Mouse (Mus musculus) CH12.LX (cell line): Measurements from ENCODE around the gene Kctd8. TPM values are rescaled to one million over a fixed set of nuclear protein-coding genes. Genes with fewer than 3 reads are reported as not detected.

Experiments used
- DNase-seq: peaks from one replicate; pipeline ENCODE4 v3.0.0-alpha.2; 2013; ENCODE audit errors: extremely low read depth
- H3K27ac ChIP-seq: 2 replicates; pipeline ENCODE4 v1.5.1; 2012; ENCODE audit warnings: low read depth, mild to moderate bottlenecking, control low read depth, moderate library complexity; ENCODE audit not compliant: insufficient read depth
- H3K27me3 ChIP-seq: replicated peaks from 2 replicates; pipeline ENCODE3; 2012; ENCODE audit warnings: inconsistent platforms
- H3K36me3 ChIP-seq, 2 experiments: replicated peaks in 1 of 2; 2 replicates each; pipeline versions ENCODE3 to v1.6.1; 2012; ENCODE audit warnings: inconsistent platforms in 1 of 2, low read length in 1 of 2, mild to moderate bottlenecking in 1 of 2, mixed read lengths in 1 of 2, moderate library complexity in 1 of 2; ENCODE audit not compliant: control insufficient read depth in 1 of 2, insufficient read depth in 1 of 2
- H3K4me1 ChIP-seq, 2 experiments: 2 replicates each; pipeline ENCODE4 v1.6.1; 2012; ENCODE audit warnings: inconsistent platforms in 1 of 2, moderate library complexity in 1 of 2; ENCODE audit not compliant: insufficient read depth in 2 of 2, control insufficient read depth in 1 of 2
- H3K4me2 ChIP-seq: 2 replicates; pipeline ENCODE4 v1.6.1; 2012; ENCODE audit warnings: low read depth, mild to moderate bottlenecking, control low read depth; ENCODE audit not compliant: poor library complexity, insufficient read depth, severe bottlenecking
- H3K4me3 ChIP-seq, 3 experiments: fragments of 150-350 bp in 1 of 3; sonication (generic) in 1 of 3; replicated peaks in 1 of 3; 2 replicates each; pipeline versions ENCODE3 to v1.5.1; 2011 to 2012; ENCODE audit warnings: low read depth in 2 of 3, low read length in 2 of 3, mild to moderate bottlenecking in 2 of 3, moderate library complexity in 2 of 3, control low read depth in 1 of 3, improper control_type of control experiment in 1 of 3, inconsistent platforms in 1 of 3, mixed read lengths in 1 of 3; ENCODE audit not compliant: poor library complexity in 1 of 3
- H3K79me2 ChIP-seq: replicated peaks from 2 replicates; pipeline ENCODE4 v1.6.1; 2012; ENCODE audit warnings: mild to moderate bottlenecking, moderate library complexity; ENCODE audit not compliant: control insufficient read depth, poor library complexity, insufficient read depth, severe bottlenecking; ENCODE audit errors: extremely low read depth
- H3K9ac ChIP-seq: 2 replicates; pipeline ENCODE4 v1.6.1; 2012; ENCODE audit warnings: low read depth, mild to moderate bottlenecking, control low read depth, moderate library complexity; ENCODE audit not compliant: insufficient read depth
- H3K9me3 ChIP-seq: replicated peaks from 2 replicates; pipeline ENCODE3; 2012; ENCODE audit warnings: low read length, inconsistent platforms, mixed read lengths
- CHD1 ChIP-seq: IDR thresholded peaks from 2 replicates; pipeline ENCODE4 v1.6.1; 2012; ENCODE audit warnings: low read depth, low read length, improper control_type of control experiment, inconsistent platforms
- CHD2 ChIP-seq: IDR thresholded peaks from 2 replicates; pipeline ENCODE4 v1.6.1; 2011; ENCODE audit warnings: low read length, improper control_type of control experiment
- CTCF ChIP-seq, 2 experiments: IDR thresholded peaks in 1 of 2; conservative IDR thresholded peaks in 1 of 2; 2 replicates each; pipeline ENCODE4 v1.5.1; 2011 to 2012; ENCODE audit warnings: low read depth in 2 of 2, low read length in 2 of 2, improper control_type of control experiment in 1 of 2, inconsistent platforms in 1 of 2, mild to moderate bottlenecking in 1 of 2, moderate library complexity in 1 of 2
- E2F4 ChIP-seq: IDR thresholded peaks from 2 replicates; pipeline ENCODE4 v1.6.1; 2011; ENCODE audit warnings: low read depth, low read length, improper control_type of control experiment; ENCODE audit not compliant: insufficient replicate concordance
- ELF1 ChIP-seq: IDR thresholded peaks from 2 replicates; pipeline ENCODE4 v1.6.1; 2014; ENCODE audit warnings: low read depth, mild to moderate bottlenecking, inconsistent platforms, low read length, improper control_type of control experiment
- EP300 ChIP-seq: IDR thresholded peaks from 2 replicates; pipeline ENCODE4 v1.6.1; 2011; ENCODE audit warnings: low read length, improper control_type of control experiment
- ETS1 ChIP-seq: conservative IDR thresholded peaks from 2 replicates; pipeline ENCODE4 v1.6.1; 2012; ENCODE audit warnings: low read depth, mild to moderate bottlenecking, inconsistent platforms, low read length, improper control_type of control experiment, moderate library complexity
- JUN ChIP-seq: IDR thresholded peaks from 2 replicates; pipeline ENCODE4 v1.6.1; 2011; ENCODE audit warnings: low read depth, mild to moderate bottlenecking, low read length, improper control_type of control experiment, moderate library complexity; ENCODE audit not compliant: insufficient read depth
- JUND ChIP-seq: conservative IDR thresholded peaks from 2 replicates; pipeline ENCODE4 v1.6.1; 2011; ENCODE audit warnings: low read depth, low read length, improper control_type of control experiment
- MXI1 ChIP-seq: IDR thresholded peaks from 2 replicates; pipeline ENCODE4 v1.6.1; 2011; ENCODE audit warnings: mild to moderate bottlenecking, low read depth, low read length, improper control_type of control experiment
- MYC ChIP-seq: IDR thresholded peaks from 2 replicates; pipeline ENCODE4 v1.6.1; 2011; ENCODE audit warnings: low read depth, mild to moderate bottlenecking, improper control_type of control experiment, low read length
- NELFE ChIP-seq: IDR thresholded peaks from 2 replicates; pipeline ENCODE4 v1.6.1; 2011; ENCODE audit warnings: low read depth, low read length, improper control_type of control experiment
- NRF1 ChIP-seq: IDR thresholded peaks from 2 replicates; pipeline ENCODE4 v1.6.1; 2014; ENCODE audit warnings: low read depth, mild to moderate bottlenecking, inconsistent platforms, low read length, improper control_type of control experiment, moderate library complexity
- PAX5 ChIP-seq: IDR thresholded peaks from 2 replicates; pipeline ENCODE4 v1.6.1; 2012; ENCODE audit warnings: low read length, inconsistent platforms, mixed read lengths
- RAD21 ChIP-seq: IDR thresholded peaks from 2 replicates; pipeline ENCODE4 v1.6.1; 2011; ENCODE audit warnings: low read depth, mild to moderate bottlenecking, low read length, improper control_type of control experiment, moderate library complexity
- SIN3A ChIP-seq: IDR thresholded peaks from 2 replicates; pipeline ENCODE4 v1.6.1; 2012; ENCODE audit warnings: low read length, improper control_type of control experiment, inconsistent platforms
- SMC3 ChIP-seq: IDR thresholded peaks from 2 replicates; pipeline ENCODE4 v1.6.1; 2011; ENCODE audit warnings: low read depth, low read length, improper control_type of control experiment
- TCF12 ChIP-seq: IDR thresholded peaks from 2 replicates; pipeline ENCODE4 v1.6.1; 2014; ENCODE audit warnings: low read depth, mild to moderate bottlenecking, inconsistent platforms, low read length, improper control_type of control experiment
- USF1 ChIP-seq: IDR thresholded peaks from 2 replicates; pipeline ENCODE4 v1.6.1; 2014; ENCODE audit warnings: low read depth, mild to moderate bottlenecking, inconsistent platforms, low read length, improper control_type of control experiment
- ZC3H11A ChIP-seq: IDR thresholded peaks from 2 replicates; pipeline ENCODE4 v1.6.1; 2012; ENCODE audit warnings: low read depth, mild to moderate bottlenecking, inconsistent platforms, low read length, improper control_type of control experiment
- ZKSCAN1 ChIP-seq: IDR thresholded peaks from 2 replicates; pipeline ENCODE4 v1.6.1; 2012; ENCODE audit warnings: low read depth, inconsistent platforms, low read length, improper control_type of control experiment, borderline replicate concordance
- dilution Hi-C: fragments of 300-500 bp; cut with MboI; formaldehyde crosslinking; loops from 2 replicates; pipeline ENCODE4 v1.14.3; 2020; ENCODE audit warnings: low sequenced_read_pairs; ENCODE audit not compliant: extremely low pct_unique_long_range_greater_than_20kb, extremely low pct_ligation_motif_present
- in situ Hi-C: fragments of 300-500 bp; cut with MboI; formaldehyde crosslinking; loops from 3 replicates; pipeline ENCODE4 v1.14.3; 2019; ENCODE audit warnings: low sequenced_read_pairs, low pct_ligation_motif_present, low pct_unique_long_range_greater_than_20kb, mixed read lengths
- polyA plus RNA-seq: library from polyadenylated mRNA; unstranded; fragments of >175 nt; gene quantifications from 2 replicates; pipeline ENCODE4 v1.2.1, GENCODE M21; 2012; ENCODE audit warnings: low read depth; ENCODE audit not compliant: insufficient read length
- total RNA-seq, 2 experiments: library from RNA; depleted of rRNA; stranded (reverse); fragments of 300-350 nt in 1 of 2; fragments of >200 nt in 1 of 2; gene quantifications; 2 replicates each; pipeline ENCODE4 v1.2.3; 2012 to 2014

Gene Kctd8
- total and polyA plus RNA-seq, 3 experiments, result not detected

DNA sequence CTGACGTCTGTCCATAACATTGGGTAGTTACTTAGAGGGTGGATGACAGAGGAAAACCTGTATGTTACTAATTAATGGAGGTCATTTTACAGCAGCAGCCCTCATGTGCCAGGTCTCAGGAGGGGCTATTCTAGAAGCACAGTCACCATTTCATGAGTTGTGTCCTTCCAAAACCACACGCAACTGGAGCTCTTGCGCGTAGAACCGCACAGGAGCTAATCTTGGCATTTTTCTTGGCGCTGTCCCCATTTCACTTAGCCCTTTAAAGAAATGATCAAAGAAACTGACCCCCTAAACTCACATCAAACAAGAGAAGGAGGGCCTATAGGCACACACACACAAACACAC lies 1.9 kb downstream of the Kctd8 start:
- in situ Hi-C loops, result no loop called here
- no peak overlapping the region for H3K4me2 ChIP-seq
- dilution Hi-C loops, result no loop called here

DNA sequence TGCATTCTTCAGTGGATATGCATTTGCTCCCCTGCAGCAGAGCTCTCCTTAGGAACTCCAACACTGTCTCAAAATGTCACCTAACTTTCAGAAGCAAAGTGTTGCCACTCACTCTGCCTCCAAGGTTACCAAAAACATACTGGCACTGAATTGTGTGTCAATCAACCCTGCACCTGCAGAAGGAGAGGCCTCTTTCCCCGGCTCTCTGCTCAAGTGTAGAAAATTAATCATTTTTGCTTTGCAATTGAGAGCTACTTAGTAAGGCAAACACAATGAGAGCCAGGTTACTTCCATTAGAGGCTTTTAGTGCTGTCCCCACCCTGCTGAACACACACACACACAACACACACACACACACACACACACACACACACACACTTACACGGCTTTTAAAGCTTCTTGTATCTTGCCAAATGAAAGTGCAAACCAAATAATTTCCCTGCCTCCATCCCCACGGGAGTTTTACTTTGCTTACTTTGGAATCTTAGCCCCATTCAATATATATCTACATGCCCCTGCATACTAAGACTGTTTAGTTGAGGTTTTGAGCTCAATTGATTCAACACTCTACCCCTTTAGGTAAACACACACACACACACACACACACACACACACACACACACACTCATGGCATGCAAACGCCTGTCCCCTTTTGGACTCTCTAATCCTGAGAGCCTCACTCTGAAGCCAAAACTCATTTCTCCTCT lies 2.4 kb downstream of the Kctd8 start:
- Histone ChIP-seq H3K4me3 (no peak overlapping the region), H3K27ac (no peak overlapping the region), H3K79me2 (no peaks in the 10 kb centered on the region), H3K4me2 (no peak overlapping the region), H3K9me3 (peaks cover 15% of the 10 kb centered on the region), H3K36me3 (no peaks in the 10 kb centered on the region), H3K27me3 (no peaks in the 10 kb centered on the region), H3K9ac (no peak overlapping the region), H3K4me1 (no peaks in the 10 kb centered on the region)
- no peak for DNase-seq
- dilution Hi-C loops (no loop called here), in situ Hi-C loops (no loop called here)
- TF ChIP-seq ZKSCAN1, result no peak
- TF ChIP-seq JUND, result no peak
- no peak for TF ChIP-seq CHD2

More for the DNA sequence above, 1.9 kb downstream of the Kctd8 start:
- TF ChIP-seq CTCF (conservative IDR thresholded peaks at IDR 0.05 in 1 of 2, IDR thresholded peaks at IDR 0.05 in 1 of 2; ENCODE audit: low read depth in 2 of 2, low read length in 2 of 2) (no peak), EP300 (no peak), TCF12 (no peak), USF1 (no peak), NELFE (no peak), CHD1 (no peak), MXI1 (no peak), E2F4 (no peak), JUN (no peak), JUND (no peak), SMC3 (no peak), ZC3H11A (no peak), SIN3A (no peak), PAX5 (no peak), NRF1 (no peak), MYC (no peak), ELF1 (no peak), ETS1 (no peak), RAD21 (no peak), CHD2 (no peak)
- no peak overlapping the region for H3K27ac ChIP-seq
- H3K4me1 ChIP-seq, result no peaks in the 10 kb centered on the region
- H3K79me2 ChIP-seq, result no peaks in the 10 kb centered on the region
- H3K9me3 ChIP-seq, result peaks cover 15% of the 10 kb centered on the region
- H3K36me3 ChIP-seq, result no peaks in the 10 kb centered on the region
- no peak overlapping the region for H3K4me3 ChIP-seq
- no peak for DNase-seq
- no peak overlapping the region for H3K9ac ChIP-seq
- no peaks in the 10 kb centered on the region for H3K27me3 ChIP-seq
